Mouse (Mus musculus) bone marrow, adult 2 months (tissue): Measurements from ENCODE around the gene Mri1. TPM values are rescaled to one million over a fixed set of nuclear protein-coding genes. Genes with fewer than 3 reads are reported as not detected.

Experiments used
- H3K27ac ChIP-seq: fragments of 200-500 bp; 2 replicates; pipeline ENCODE4 v1.5.1; 2012; ENCODE audit warnings: low read depth, mild to moderate bottlenecking, control low read depth, inconsistent platforms, low read length; ENCODE audit not compliant: control insufficient read depth, poor library complexity, insufficient read depth
- H3K4me1 ChIP-seq: fragments of 200-500 bp; 2 replicates; pipeline ENCODE4 v1.6.1; 2011; ENCODE audit warnings: low read length; ENCODE audit not compliant: control insufficient read depth, insufficient read depth
- H3K4me3 ChIP-seq: fragments of 200-500 bp; replicated peaks from 2 replicates; pipeline ENCODE3; 2011; ENCODE audit warnings: mild to moderate bottlenecking, low read depth, low read length, control low read depth; ENCODE audit not compliant: control insufficient read depth
- CTCF ChIP-seq: fragments of 200-500 bp; IDR thresholded peaks from 2 replicates; pipeline ENCODE4 v1.5.1; 2011; ENCODE audit warnings: low read length, control low read depth; ENCODE audit not compliant: control insufficient read depth, insufficient read depth
- POLR2A ChIP-seq: fragments of 200-500 bp; IDR thresholded peaks from 2 replicates; pipeline ENCODE4 v1.6.1; 2011; ENCODE audit warnings: low read depth, mild to moderate bottlenecking, control low read depth, low read length, borderline replicate concordance; ENCODE audit not compliant: control insufficient read depth
- WGBS: fragments of 180-500 bp; shearing (Covaris S2); methylation state at CpG from one replicate; pipeline ENCODE4 v1.1.7; 2018; 5-methylcytosine and 5-hydroxymethylcytosine counted together
- polyA plus RNA-seq: library from polyadenylated mRNA; stranded (reverse); fragments of >200 nt; gene quantifications from 2 replicates; pipeline ENCODE4 v1.2.4, GENCODE M21; 2011; ENCODE audit warnings: low replicate concordance; ENCODE audit not compliant: missing spikeins, insufficient read depth, insufficient read length

The Mri1 gene
- polyA plus RNA-seq, 1 experiment = 26.0 TPM

DNA sequence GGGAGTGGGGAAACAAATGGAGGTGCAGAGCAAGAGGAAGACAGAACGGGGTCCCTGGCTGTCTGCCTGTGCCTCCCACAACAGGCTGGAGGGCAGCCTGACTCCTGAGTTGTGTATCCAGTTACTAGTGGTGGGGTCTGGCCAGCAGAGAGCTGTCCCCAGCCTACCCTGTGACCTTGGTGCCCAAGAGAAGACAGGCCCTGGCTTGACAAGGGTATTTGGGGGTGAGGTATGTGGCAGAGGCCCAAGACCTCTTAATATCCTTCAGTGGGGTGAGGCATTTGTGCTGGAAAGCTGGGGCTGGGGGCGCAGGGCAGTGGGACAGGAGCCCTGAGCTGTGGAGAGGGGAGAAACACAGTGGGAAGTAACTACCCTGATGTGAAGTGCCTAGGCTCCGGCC lies 45.9 kb downstream of the Mri1 start:
- no peak overlapping the region for H3K27ac ChIP-seq
- H3K4me1 ChIP-seq = peaks cover 6% of the 10 kb centered on the region; the same call in 1 of the 2 replicates
- TF ChIP-seq POLR2A (no peak), CTCF (no peak)
- H3K4me3 ChIP-seq = no peak overlapping the region
- WGBS = 79% methylated on average over 3 of the region's 3 CpGs

- TF ChIP-seq POLR2A (no peak), CTCF (peak; percentile 86)
- Histone ChIP-seq H3K27ac (0 out of 2 replicates have a peak overlapping the region, but pooled peaks have one; percentile 4), H3K4me1 (peaks cover 6% of the 10 kb centered on the region; the same call in 1 of the 2 replicates), H3K4me3 (no peak overlapping the region)
- WGBS = 55% methylated on average over 34 of the region's 34 CpGs
These were observed 46.8 kb downstream of the Mri1 start for GRCm38 (mm10) chr8:84210167-84210791.

DNA sequence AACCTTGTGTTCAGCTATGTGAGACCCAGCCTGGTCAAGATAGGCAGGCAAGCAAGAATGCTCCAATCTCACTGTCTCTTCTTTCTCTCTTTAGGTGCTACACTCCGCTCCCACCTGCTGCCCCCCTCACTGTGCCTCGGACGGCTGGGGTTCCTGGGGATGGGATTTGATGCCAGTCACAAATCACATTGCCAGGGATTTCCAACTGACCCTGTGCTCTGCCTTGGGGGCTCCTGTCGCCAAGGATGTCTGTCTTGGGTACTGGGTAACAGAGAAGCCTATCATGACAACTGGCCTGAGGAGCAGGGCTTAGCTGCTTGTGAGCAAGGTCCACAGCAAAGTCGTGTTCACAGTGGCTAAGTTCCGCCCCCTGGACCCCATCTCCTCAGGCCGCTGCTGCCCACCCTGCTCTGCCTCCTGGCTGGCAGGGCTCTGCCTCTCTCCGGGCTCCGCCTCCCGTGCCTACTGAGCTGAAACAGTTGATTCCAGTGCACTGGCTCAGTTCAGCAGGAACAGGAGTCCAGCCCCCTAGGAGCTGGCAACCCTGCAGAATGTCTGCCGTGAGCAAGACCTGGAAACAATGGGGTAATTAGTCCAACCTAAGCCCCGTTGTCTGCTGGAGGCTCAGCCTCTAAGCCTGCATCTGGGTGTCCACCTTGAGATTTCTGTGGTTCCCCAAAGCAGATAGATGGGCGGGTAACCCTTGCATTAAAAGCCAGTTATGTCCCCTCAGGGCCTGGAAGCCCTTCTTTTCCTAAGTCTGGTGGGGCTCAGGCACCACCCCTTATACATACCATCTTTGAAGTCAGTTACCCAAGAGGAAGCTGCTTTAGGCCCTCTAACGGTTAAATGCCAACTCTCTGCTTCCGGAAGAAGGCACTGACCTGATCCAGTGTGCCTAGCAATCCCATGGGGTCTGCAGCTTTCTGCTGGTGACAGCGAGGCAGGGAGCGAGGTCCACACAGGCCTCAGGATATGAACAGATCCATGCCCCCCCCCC lies 48.4 kb downstream of the Mri1 start:
- H3K27ac ChIP-seq = peak overlapping the region; percentile 94
- no peak overlapping the region for H3K4me3 ChIP-seq
- 14% methylated on average over 17 of the region's 17 CpGs for WGBS

DNA sequence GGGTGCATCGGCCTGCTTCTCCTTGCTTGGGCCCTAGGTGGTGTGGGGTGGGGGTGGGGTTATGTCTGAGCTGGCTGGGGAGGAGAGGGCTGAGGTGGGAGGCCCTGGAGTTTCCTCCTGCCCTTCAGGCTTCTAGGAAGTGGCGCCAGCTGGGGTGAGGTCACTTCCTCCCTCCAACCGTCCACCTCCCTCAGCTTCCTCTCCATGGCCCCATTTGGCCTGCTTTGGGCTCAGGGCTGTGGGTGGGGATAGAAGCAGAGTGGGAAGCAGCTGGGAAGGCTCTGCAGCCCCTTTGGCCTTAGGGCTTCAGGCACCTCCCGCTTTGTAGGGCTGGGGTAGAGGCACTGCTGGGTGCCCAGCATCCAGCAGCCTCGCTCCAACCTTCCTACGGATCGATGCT lies 49.3 kb downstream of the Mri1 start:
- WGBS = 10% methylated on average over 7 of the region's 7 CpGs
- TF ChIP-seq CTCF (no peak), POLR2A (peak; percentile 67; the same call in 1 of the 2 replicates)
- Histone ChIP-seq H3K4me1 (peaks cover 8% of the 10 kb centered on the region), H3K4me3 (no peak overlapping the region), H3K27ac (peak overlapping the region; percentile 94)

More for the DNA sequence above, 48.4 kb downstream of the Mri1 start:
- H3K4me1 ChIP-seq = peaks cover 6% of the 10 kb centered on the region; the same call in 1 of the 2 replicates
- TF ChIP-seq POLR2A (no peak), CTCF (no peak)

GRCm38 (mm10) chr8:84206666-84207065 lies 50.5 kb downstream of the Mri1 start:
- peaks cover 14% of the 10 kb centered on the region for H3K4me1 ChIP-seq
- no peak for TF ChIP-seq POLR2A
- no peak for TF ChIP-seq CTCF
- H3K27ac ChIP-seq = no peak overlapping the region
- 87% methylated on average over 3 of the region's 3 CpGs for WGBS
- H3K4me3 ChIP-seq = no peak overlapping the region

DNA sequence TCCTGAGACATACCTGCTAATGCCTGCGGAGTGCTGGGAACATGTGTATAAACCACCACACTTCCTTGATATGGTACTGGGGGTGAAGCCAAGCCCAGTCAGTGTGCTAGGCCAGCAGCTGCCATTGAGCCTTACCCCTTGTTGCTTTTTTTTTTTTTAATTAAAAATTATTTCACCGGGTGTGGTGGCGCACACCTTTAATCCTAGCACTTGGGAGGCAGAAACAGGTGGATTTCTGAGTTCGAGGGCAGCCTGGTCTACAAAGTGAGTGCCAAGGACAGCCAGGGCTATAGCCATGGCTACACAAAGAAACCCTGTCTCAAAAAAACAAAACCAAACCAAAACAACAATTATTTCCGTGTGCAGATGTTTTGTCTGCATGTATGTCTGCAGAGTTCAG lies 52.1 kb downstream of the Mri1 start:
- Histone ChIP-seq H3K4me3 (no peak overlapping the region), H3K27ac (no peak overlapping the region), H3K4me1 (peaks cover 14% of the 10 kb centered on the region)
- 79% methylated on average over 5 of the region's 5 CpGs for WGBS
- no peak for TF ChIP-seq CTCF
- TF ChIP-seq POLR2A = no peak

DNA sequence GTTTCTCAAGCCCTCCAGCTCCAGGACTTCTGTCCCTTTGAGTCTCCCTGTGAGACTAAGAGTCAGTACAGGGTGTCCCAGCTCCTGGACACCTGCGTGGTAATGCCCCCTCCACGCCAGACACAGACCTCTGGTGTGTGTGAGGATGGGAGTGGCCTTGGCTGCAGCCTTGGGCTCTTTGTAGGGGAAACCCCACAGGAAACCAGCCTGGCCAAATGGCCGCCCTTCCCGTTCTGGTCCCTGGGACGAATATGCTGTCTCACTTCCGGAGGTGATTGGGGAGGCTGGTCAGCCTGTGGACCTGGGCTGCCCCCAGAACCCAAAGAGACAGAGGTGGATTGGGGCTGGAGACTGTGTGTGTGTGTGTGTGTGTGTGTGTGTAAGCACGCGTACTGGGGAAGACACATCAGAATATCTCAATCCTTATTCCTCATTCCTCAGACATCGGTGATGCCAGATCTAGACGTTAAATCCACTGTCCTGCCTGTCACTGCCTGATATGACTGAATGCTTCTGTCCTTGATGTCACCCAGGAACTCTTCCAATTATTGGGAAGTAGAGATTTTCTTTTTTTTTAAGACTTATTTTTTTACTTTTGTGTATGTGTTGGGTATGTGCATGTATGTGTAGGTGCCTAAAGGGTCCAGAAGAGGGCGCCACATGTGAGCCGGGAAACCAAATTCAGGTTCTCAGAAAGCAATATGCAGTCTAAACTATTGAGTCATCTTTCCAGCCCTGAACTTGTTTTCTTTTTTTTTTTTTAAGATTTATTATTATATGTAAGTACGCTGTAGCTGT lies 53.0 kb downstream of the Mri1 start:
- peak; percentile 49; the same call in 1 of the 2 replicates for TF ChIP-seq POLR2A
- TF ChIP-seq CTCF = peak; percentile 40
- Histone ChIP-seq H3K27ac (peak overlapping the region; percentile 94), H3K4me1 (peaks cover 11% of the 10 kb centered on the region), H3K4me3 (peak overlapping the region; percentile 66)
- WGBS = 17% methylated on average over 13 of the region's 13 CpGs

DNA sequence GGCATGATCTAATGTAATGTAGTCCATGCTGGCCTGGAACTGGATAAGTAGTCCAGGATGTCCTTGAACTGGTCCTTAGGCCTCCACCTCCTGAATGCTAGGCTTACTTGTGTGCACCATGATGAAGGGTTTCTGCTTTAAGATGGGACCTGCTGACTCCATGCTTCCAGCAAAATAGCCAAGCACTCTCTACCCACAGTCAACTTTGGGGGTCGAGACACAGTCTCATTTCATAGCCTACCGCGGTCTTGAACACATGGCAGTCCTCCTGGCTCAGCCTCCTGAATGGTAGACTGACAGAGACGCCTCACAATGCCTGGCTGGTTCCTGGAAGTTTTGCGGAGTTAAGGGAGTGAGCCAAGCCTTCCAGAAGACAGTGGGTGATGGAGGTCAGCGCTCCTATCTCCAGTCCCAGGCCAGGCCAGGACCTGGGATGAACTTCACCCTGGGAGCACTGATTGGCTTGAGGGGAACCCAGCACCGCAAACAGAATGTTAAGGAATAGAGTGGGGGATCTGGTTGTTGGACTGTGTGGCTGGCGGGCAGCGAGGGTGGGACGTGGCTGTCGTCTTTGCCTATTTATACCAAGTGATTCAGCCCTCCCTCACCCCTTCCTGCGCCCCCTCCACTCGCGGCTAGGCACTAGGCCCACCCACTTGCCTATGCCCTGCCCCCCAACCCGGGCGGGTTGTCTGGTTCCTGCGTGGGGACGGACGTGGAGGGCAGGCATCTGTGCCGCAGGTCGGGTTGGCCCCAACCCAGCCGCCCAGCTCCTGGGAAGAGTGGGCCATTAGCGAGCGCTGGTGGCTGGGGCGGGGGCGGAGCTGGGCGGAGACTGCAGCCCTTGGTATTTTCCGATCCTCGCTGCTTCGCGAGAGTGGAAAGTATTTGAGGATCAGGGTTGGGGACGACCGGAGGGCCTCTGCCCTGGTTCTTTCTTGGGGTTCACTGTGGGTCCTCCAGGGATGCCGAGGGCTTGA lies 53.9 kb downstream of the Mri1 start:
- WGBS = 8% methylated on average over 34 of the region's 34 CpGs
- Histone ChIP-seq H3K4me1 (peaks cover 11% of the 10 kb centered on the region), H3K27ac (peak overlapping the region; percentile 94), H3K4me3 (peak overlapping the region; percentile 66)
- peak; percentile 62; the same call in 1 of the 2 replicates for TF ChIP-seq POLR2A
- no peak for TF ChIP-seq CTCF
